Mouse (Mus musculus) liver, postnatal 0 days (tissue): ENCODE data around the gene Nprl3.

Experiments used
- CTCF ChIP-seq: sonication (generic); IDR thresholded peaks from 2 replicates; pipeline ENCODE4 v1.5.1; 2016; ENCODE audit warnings: antibody characterized with exemption, low read depth
- EP300 ChIP-seq: IDR thresholded peaks from 2 replicates; pipeline ENCODE4 v1.6.1; 2016; ENCODE audit warnings: antibody characterized with exemption, low read depth, mild to moderate bottlenecking

DNA sequence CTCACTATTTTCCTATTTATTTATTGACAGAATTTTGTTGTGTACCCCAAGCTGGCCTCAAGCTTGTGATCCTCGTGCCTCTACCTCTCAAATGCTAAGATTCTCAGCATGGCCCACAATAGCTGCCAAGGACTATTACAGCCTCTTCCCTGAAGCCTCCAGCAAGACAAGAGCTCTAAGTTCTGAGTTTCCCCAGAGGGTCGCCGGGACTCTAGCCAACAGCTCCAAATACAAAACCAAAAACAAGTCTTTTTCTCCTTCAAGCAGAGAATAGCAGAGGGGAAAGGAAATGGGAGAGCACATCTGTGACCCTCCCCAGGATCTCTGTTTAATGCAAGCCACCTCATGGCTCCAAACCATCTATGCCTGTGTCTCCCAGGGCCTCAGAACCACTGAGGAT lies 23.4 kb downstream of the Nprl3 start:
- TF ChIP-seq EP300 = no peak
- TF ChIP-seq CTCF = no peak
